Mouse (Mus musculus) embryonic facial prominence, embryonic 12.5 days (tissue): ENCODE data around the gene Rftn1. TPM values are rescaled to one million over a fixed set of nuclear protein-coding genes. Genes with fewer than 3 reads are reported as not detected.

Experiments used
- ATAC-seq: fragments of 200-750 bp; cut with Nextera tagmentation; 2 replicates; pipeline ENCODE4 v1.8.0; 2017; ENCODE audit not compliant: insufficient number of reproducible peaks, insufficient read depth, low FRiP score, low TSS enrichment
- H3K27ac ChIP-seq: fragments of 300-500 bp; sonication (generic); 2 replicates; pipeline ENCODE4 v1.5.1; 2016; ENCODE audit warnings: mild to moderate bottlenecking
- H3K27me3 ChIP-seq: fragments of 300-500 bp; sonication (generic); 2 replicates; pipeline ENCODE4 v1.6.1; 2016; ENCODE audit warnings: mild to moderate bottlenecking, moderate library complexity
- H3K36me3 ChIP-seq: fragments of 300-500 bp; sonication (generic); 2 replicates; pipeline ENCODE4 v1.6.1; 2016; ENCODE audit warnings: mild to moderate bottlenecking
- H3K4me1 ChIP-seq: fragments of 300-500 bp; sonication (generic); 2 replicates; pipeline ENCODE4 v1.6.1; 2016
- H3K4me2 ChIP-seq: fragments of 300-500 bp; sonication (generic); replicated peaks from 2 replicates; pipeline ENCODE4 v1.6.1; 2016; ENCODE audit warnings: mild to moderate bottlenecking, moderate library complexity
- H3K4me3 ChIP-seq: fragments of 300-500 bp; sonication (generic); 2 replicates; pipeline ENCODE4 v1.5.1; 2016; ENCODE audit warnings: mild to moderate bottlenecking
- H3K9ac ChIP-seq: fragments of 300-500 bp; sonication (generic); 2 replicates; pipeline ENCODE4 v1.6.1; 2016; ENCODE audit warnings: mild to moderate bottlenecking, moderate library complexity
- H3K9me3 ChIP-seq: fragments of 300-500 bp; sonication (generic); 2 replicates; pipeline ENCODE4 v1.6.1; 2016; ENCODE audit warnings: mild to moderate bottlenecking, moderate library complexity
- WGBS: fragments of 180-500 bp; shearing (Covaris S2); methylation state at CpG from one replicate; pipeline ENCODE4 v1.1.7; 2016; 5-methylcytosine and 5-hydroxymethylcytosine counted together
- polyA plus RNA-seq: library from polyadenylated mRNA; unstranded; fragments of >200 nt; fragmentation: Nextera tagmentation; extraction: Ambion mirVana; gene quantifications from 2 replicates; pipeline ENCODE4 v1.2.1, GENCODE M21; 2016

Rftn1 gene
- polyA plus RNA-seq, 1 experiment from 2014 or later = 12.1 TPM

DNA sequence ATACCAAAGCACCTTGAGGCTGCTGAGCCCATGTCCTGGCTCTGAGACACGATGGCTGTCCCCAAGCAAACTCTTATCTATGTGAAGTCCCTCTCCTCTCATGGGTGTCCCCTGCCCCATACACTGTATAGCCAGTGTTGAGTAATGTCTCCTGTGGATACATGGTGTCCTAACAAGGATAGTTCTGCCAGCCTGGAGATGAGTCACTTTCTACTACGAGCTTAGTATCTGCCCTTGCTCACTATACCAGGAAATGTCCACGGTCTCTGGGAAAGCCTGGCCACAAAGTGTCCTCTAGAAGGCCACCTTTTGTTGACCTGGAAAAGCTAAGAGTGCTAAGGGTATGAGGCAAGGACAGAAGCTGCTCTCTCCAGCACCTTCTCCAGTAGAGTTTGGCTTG lies 195.2 kb downstream of the Rftn1 start:
- H3K36me3 ChIP-seq = no peaks in the 10 kb centered on the region
- H3K27ac ChIP-seq = no peak overlapping the region
- no peaks in the 10 kb centered on the region for H3K9me3 ChIP-seq
- 90% methylated on average over 3 of the region's 3 CpGs for WGBS
- H3K4me1 ChIP-seq = no peaks in the 10 kb centered on the region
- H3K27me3 ChIP-seq = no peaks in the 10 kb centered on the region
- no peak overlapping the region for H3K9ac ChIP-seq
- no peak overlapping the region for H3K4me3 ChIP-seq
- ATAC-seq = no peak
- H3K4me2 ChIP-seq = no peak overlapping the region

GRCm38 (mm10) chr17:49993631-49994030 lies 196.8 kb downstream of the Rftn1 start:
- no peak overlapping the region for H3K27ac ChIP-seq
- 80% methylated on average over 3 of the region's 3 CpGs for WGBS
- no peaks in the 10 kb centered on the region for H3K9me3 ChIP-seq

DNA sequence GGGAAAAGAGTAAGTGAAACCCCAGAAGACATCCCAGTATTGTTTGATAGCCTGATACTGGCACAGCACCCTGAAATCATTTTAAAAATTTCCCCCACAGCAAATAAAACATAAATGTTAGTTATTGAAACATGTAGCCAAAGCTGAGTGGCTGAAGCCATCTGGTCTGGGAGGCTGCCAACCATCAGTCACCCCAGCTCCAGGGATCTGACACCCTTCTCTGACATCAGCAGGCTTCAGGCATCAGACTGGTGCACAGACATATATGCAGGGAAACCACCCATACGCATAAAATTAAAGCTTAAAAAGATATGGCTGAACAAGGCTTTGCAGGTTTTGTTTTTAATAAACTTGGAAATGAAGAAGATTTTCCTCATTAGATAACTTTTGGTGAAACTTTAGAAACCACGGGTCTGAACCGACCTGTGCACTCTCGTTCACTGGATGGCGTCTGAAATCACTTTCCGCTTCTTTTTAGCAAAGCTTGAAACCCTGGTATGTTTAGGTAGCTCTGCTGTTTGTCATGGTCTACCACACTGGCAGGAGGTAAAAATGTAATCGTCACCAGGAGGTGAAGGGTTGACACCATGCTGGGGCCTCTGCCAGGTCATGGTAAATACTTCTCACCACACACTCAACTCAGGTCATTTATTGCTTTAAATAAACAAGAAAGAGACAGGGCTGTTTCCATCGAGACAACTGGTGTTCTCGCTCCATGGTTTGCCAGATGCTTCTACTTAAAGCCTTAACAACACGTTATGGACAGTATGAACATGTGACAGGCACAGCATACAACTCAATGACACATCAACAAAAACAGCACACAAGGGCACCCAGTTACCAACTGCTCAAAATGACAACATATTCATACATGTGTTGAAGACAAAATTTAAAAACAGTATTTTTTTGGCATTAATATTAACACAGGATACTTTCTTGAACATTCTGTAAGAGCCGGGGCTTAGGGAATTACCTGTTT lies 197.6 kb downstream of the Rftn1 start:
- Histone ChIP-seq H3K4me1 (no peaks in the 10 kb centered on the region), H3K4me3 (no peak overlapping the region), H3K27me3 (no peaks in the 10 kb centered on the region), H3K9me3 (no peaks in the 10 kb centered on the region), H3K27ac (no peak overlapping the region), H3K4me2 (no peak overlapping the region), H3K9ac (no peak overlapping the region), H3K36me3 (no peaks in the 10 kb centered on the region)
- 64% methylated on average over 11 of the region's 11 CpGs for WGBS
- ATAC-seq = no peak

More at GRCm38 (mm10) chr17:49993631-49994030, 196.8 kb downstream of the Rftn1 start:
- no peak overlapping the region for H3K4me3 ChIP-seq
- H3K27me3 ChIP-seq = no peaks in the 10 kb centered on the region
- no peaks in the 10 kb centered on the region for H3K36me3 ChIP-seq
- no peaks in the 10 kb centered on the region for H3K4me1 ChIP-seq
- no peak overlapping the region for H3K9ac ChIP-seq
- ATAC-seq = no peak
- H3K4me2 ChIP-seq = no peak overlapping the region

DNA sequence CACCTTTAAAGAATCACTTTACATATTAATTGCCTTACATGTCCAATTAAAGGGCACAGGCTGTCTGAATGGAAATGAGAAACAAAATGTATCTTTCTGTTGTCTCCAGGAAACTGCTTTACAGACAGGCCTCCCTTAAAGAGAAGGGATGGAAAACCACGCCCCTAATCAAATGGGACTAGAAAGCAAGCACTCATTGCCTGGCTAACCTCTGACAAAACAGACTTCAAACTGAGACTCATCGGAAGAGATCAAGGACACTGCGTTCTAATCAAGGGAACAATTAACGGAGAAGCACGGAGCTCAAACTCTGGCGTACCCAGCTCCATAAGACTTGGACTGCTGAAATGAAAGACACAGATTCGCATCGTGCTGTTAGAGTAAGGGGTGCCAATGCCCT lies 200.9 kb downstream of the Rftn1 start:
- no peak for ATAC-seq
- H3K27ac ChIP-seq = no peak overlapping the region
- no peak overlapping the region for H3K4me3 ChIP-seq
- H3K9ac ChIP-seq = no peak overlapping the region
- no peaks in the 10 kb centered on the region for H3K27me3 ChIP-seq
- no peaks in the 10 kb centered on the region for H3K9me3 ChIP-seq
- H3K36me3 ChIP-seq = no peaks in the 10 kb centered on the region
- WGBS = 71% methylated on average over 8 of the region's 8 CpGs
- H3K4me2 ChIP-seq = no peak overlapping the region
- no peaks in the 10 kb centered on the region for H3K4me1 ChIP-seq

DNA sequence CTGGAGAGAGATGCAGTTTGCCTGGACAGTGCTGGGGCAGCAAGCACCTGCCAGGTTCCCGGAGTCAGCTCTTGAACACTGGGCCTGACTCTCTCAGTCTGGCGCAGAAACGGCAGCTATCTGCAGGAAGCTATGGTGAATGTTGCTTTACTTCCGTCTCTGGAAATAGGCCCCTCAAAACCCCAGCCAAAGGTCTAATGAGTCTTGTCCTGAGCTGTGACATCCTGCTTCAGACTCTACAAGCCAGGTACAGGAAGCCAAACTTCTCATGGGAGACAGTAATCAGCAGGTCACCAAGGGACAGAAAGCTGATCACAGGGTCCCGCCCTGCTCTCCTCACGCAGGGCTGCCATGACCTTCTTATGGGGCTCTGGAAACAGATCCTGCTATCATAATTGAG lies 203.4 kb downstream of the Rftn1 start:
- Histone ChIP-seq H3K27ac (no peak overlapping the region), H3K36me3 (no peaks in the 10 kb centered on the region), H3K9ac (no peak overlapping the region), H3K4me2 (no peak overlapping the region), H3K4me3 (no peak overlapping the region), H3K27me3 (no peaks in the 10 kb centered on the region), H3K4me1 (no peaks in the 10 kb centered on the region), H3K9me3 (no peaks in the 10 kb centered on the region)
- no peak for ATAC-seq
- 83% methylated on average over 6 of the region's 6 CpGs for WGBS

GRCm38 (mm10) chr17:49983478-49983877 lies 207.0 kb downstream of the Rftn1 start:
- H3K9ac ChIP-seq = no peak overlapping the region
- no peaks in the 10 kb centered on the region for H3K9me3 ChIP-seq
- H3K36me3 ChIP-seq = no peaks in the 10 kb centered on the region
- H3K4me1 ChIP-seq = no peaks in the 10 kb centered on the region
- H3K27ac ChIP-seq = no peak overlapping the region
- no peak overlapping the region for H3K4me2 ChIP-seq
- no peak for ATAC-seq
- 75% methylated on average over 5 of the region's 5 CpGs for WGBS
- no peak overlapping the region for H3K4me3 ChIP-seq
- H3K27me3 ChIP-seq = no peaks in the 10 kb centered on the region

DNA sequence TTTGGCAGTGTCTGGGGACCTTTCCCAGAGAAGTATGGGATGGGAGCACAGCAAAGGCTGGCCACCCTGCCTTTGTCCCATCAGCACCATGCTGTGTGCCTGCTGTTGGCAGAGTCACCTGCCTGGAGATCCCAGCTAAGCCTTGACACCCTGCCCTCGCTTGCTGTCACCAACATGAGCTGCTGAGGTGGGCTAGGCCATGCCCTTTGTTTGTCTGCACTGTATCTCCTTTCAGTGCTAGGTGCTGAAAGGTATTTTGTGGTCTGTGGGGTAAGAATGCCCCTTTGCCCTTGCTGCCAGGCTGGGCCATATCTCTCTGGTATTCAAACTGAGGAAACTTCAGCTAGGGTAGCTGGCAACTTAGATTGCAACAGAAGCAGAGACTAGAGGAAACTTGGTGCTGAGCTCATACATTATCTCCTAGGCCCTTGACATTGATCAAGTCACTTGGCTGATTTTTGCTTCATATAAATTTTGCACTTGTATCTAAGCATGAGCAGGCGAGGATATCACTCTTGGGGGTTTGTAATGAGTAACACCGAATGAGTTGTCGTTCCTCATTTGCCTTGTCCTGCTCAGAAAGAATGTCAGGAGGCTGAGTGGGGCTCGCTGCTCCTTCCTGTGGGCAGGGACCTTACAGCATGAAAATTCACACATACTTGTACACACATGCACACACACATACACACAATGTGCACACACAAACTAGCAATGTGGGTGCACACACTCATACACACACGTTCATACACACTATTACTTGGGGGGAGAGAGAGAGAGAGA lies 207.7 kb downstream of the Rftn1 start:
- 84% methylated on average over 6 of the region's 6 CpGs for WGBS
- no peak overlapping the region for H3K9ac ChIP-seq
- H3K4me3 ChIP-seq = no peak overlapping the region
- no peaks in the 10 kb centered on the region for H3K9me3 ChIP-seq
- no peaks in the 10 kb centered on the region for H3K36me3 ChIP-seq
- no peak overlapping the region for H3K4me2 ChIP-seq
- ATAC-seq = no peak
- H3K27me3 ChIP-seq = no peaks in the 10 kb centered on the region
- no peaks in the 10 kb centered on the region for H3K4me1 ChIP-seq
- H3K27ac ChIP-seq = no peak overlapping the region

DNA sequence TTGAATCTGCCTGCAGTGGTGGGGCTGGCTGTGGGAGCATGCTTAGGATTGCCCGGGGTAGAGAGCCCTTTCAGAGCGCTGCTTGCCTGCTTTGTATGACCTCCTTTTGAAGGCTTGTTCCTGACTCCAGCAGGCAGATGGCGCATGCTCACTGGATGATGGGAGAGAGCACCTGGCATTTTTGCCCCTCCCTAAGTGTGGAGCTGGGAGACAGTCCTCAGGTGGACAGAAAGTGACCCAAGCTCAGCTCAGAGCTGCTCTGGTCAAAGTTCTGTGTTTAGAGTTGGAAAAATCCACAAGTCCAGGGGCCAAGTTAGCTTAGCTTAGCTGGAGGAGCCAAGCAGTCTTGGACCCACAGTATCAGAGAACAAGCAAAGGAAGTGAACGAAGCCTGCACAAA lies 208.9 kb downstream of the Rftn1 start:
- ATAC-seq = no peak
- H3K9me3 ChIP-seq = no peaks in the 10 kb centered on the region
- H3K36me3 ChIP-seq = no peaks in the 10 kb centered on the region
- no peak overlapping the region for H3K9ac ChIP-seq
- no peaks in the 10 kb centered on the region for H3K4me1 ChIP-seq
- H3K4me2 ChIP-seq = no peak overlapping the region
- no peak overlapping the region for H3K27ac ChIP-seq
- no peak overlapping the region for H3K4me3 ChIP-seq
- no peaks in the 10 kb centered on the region for H3K27me3 ChIP-seq
- 88% methylated on average over 4 of the region's 4 CpGs for WGBS

- ATAC-seq = no peak
- no peak overlapping the region for H3K4me2 ChIP-seq
- no peaks in the 10 kb centered on the region for H3K4me1 ChIP-seq
- H3K4me3 ChIP-seq = no peak overlapping the region
- no peak overlapping the region for H3K27ac ChIP-seq
- no peak overlapping the region for H3K9ac ChIP-seq
- H3K36me3 ChIP-seq = no peaks in the 10 kb centered on the region
- no peaks in the 10 kb centered on the region for H3K27me3 ChIP-seq
- WGBS = 88% methylated on average over 4 of the region's 4 CpGs
- no peaks in the 10 kb centered on the region for H3K9me3 ChIP-seq
Measured at GRCm38 (mm10) chr17:49979761-49980285, 210.7 kb downstream of the Rftn1 start.

GRCm38 (mm10) chr17:49977424-49977790 lies 213.1 kb downstream of the Rftn1 start:
- Histone ChIP-seq H3K27me3 (no peaks in the 10 kb centered on the region), H3K4me3 (no peak overlapping the region), H3K36me3 (no peaks in the 10 kb centered on the region), H3K27ac (no peak overlapping the region), H3K9me3 (no peaks in the 10 kb centered on the region), H3K9ac (no peak overlapping the region), H3K4me1 (no peaks in the 10 kb centered on the region), H3K4me2 (no peak overlapping the region)
- ATAC-seq = no peak
- 66% methylated on average over 3 of the region's 3 CpGs for WGBS

GRCm38 (mm10) chr17:49976678-49977423 lies 213.6 kb downstream of the Rftn1 start:
- H3K4me2 ChIP-seq = no peak overlapping the region
- H3K4me3 ChIP-seq = no peak overlapping the region
- H3K27ac ChIP-seq = no peak overlapping the region
- H3K4me1 ChIP-seq = no peaks in the 10 kb centered on the region
- H3K9me3 ChIP-seq = no peaks in the 10 kb centered on the region
- H3K9ac ChIP-seq = no peak overlapping the region
- no peaks in the 10 kb centered on the region for H3K36me3 ChIP-seq
- no peaks in the 10 kb centered on the region for H3K27me3 ChIP-seq
- ATAC-seq = no peak
- WGBS = 83% methylated on average over 4 of the region's 4 CpGs
